Mouse (Mus musculus): Measurements from ENCODE around the gene Dpyd.

The Dpyd gene

GRCm38 (mm10) chr3:118675441-118675840 is 113.5 kb downstream of the Dpyd start:
- no peak for DNase-seq (ENCODE audit: extremely low read depth, insufficient read length, low spot score)

GRCm38 (mm10) chr3:118676052-118676777 is 114.3 kb downstream of the Dpyd start:
- no peak for DNase-seq (ENCODE audit: extremely low read depth, insufficient read length, low spot score)

GRCm38 (mm10) chr3:118680803-118681202 is 118.9 kb downstream of the Dpyd start:
- DNase-seq (ENCODE audit: extremely low read depth, insufficient read length, low spot score): no peak

GRCm38 (mm10) chr3:118750269-118750668 is 188.3 kb downstream of the Dpyd start:
- no peak for DNase-seq (ENCODE audit: extremely low read depth, insufficient read length, low spot score)

- DNase-seq (ENCODE audit: extremely low read depth, insufficient read length, low spot score): no peak
Measured at GRCm38 (mm10) chr3:118753623-118754022, 191.7 kb downstream of the Dpyd start.

- DNase-seq (ENCODE audit: extremely low read depth, insufficient read length, low spot score): no peak
Measured at GRCm38 (mm10) chr3:118756099-118756498, 194.2 kb downstream of the Dpyd start.

- DNase-seq (ENCODE audit: extremely low read depth, insufficient read length, low spot score): no peak
Measured at GRCm38 (mm10) chr3:118812885-118813284, 251.0 kb downstream of the Dpyd start.

GRCm38 (mm10) chr3:118850613-118851527 is 288.9 kb downstream of the Dpyd start:
- no peak for DNase-seq (ENCODE audit: extremely low read depth, insufficient read length, low spot score)

- no peak for DNase-seq (ENCODE audit: extremely low read depth, insufficient read length, low spot score)
Measured at GRCm38 (mm10) chr3:118852711-118853110, 290.8 kb downstream of the Dpyd start.

GRCm38 (mm10) chr3:118855411-118855810 is 293.5 kb downstream of the Dpyd start:
- no peak for DNase-seq (ENCODE audit: extremely low read depth, insufficient read length, low spot score)

GRCm38 (mm10) chr3:118869113-118870107 is 307.5 kb downstream of the Dpyd start:
- DNase-seq (ENCODE audit: extremely low read depth, insufficient read length, low spot score): no peak

GRCm38 (mm10) chr3:118875871-118876270 is 313.9 kb downstream of the Dpyd start:
- DNase-seq (ENCODE audit: extremely low read depth, insufficient read length, low spot score): no peak

- DNase-seq (ENCODE audit: extremely low read depth, insufficient read length, low spot score): no peak
Measured at GRCm38 (mm10) chr3:118899036-118899435, 337.1 kb downstream of the Dpyd start.

GRCm38 (mm10) chr3:118991312-118991711 is 429.4 kb downstream of the Dpyd start:
- DNase-seq (ENCODE audit: extremely low read depth, insufficient read length, low spot score): no peak

- no peak for DNase-seq (ENCODE audit: extremely low read depth, insufficient read length, low spot score)
Measured at GRCm38 (mm10) chr3:118991793-118992192, 429.9 kb downstream of the Dpyd start.

- DNase-seq (ENCODE audit: extremely low read depth, insufficient read length, low spot score): no peak
Measured at GRCm38 (mm10) chr3:119021255-119021654, 459.3 kb downstream of the Dpyd start.

GRCm38 (mm10) chr3:119042611-119043010 is 480.7 kb downstream of the Dpyd start:
- no peak for DNase-seq (ENCODE audit: extremely low read depth, insufficient read length, low spot score)

GRCm38 (mm10) chr3:119056144-119056543 is 494.2 kb downstream of the Dpyd start:
- DNase-seq (ENCODE audit: extremely low read depth, insufficient read length, low spot score): no peak

- DNase-seq (ENCODE audit: extremely low read depth, insufficient read length, low spot score): no peak
Measured at GRCm38 (mm10) chr3:119063214-119063613, 501.3 kb downstream of the Dpyd start.

GRCm38 (mm10) chr3:119063642-119064041 is 501.7 kb downstream of the Dpyd start:
- no peak for DNase-seq (ENCODE audit: extremely low read depth, insufficient read length, low spot score)

GRCm38 (mm10) chr3:119064746-119065145 is 502.8 kb downstream of the Dpyd start:
- no peak for DNase-seq (ENCODE audit: extremely low read depth, insufficient read length, low spot score)

Measured in 3134 (cell line).